Mouse (Mus musculus): ENCODE data around the gene Med21.

Gene Med21

GRCm38 (mm10) chr6:146678136-146679070 lies 36.1 kb downstream of the Med21 start:
- no peak for DNase-seq (ENCODE audit: low spot score)

DNA sequence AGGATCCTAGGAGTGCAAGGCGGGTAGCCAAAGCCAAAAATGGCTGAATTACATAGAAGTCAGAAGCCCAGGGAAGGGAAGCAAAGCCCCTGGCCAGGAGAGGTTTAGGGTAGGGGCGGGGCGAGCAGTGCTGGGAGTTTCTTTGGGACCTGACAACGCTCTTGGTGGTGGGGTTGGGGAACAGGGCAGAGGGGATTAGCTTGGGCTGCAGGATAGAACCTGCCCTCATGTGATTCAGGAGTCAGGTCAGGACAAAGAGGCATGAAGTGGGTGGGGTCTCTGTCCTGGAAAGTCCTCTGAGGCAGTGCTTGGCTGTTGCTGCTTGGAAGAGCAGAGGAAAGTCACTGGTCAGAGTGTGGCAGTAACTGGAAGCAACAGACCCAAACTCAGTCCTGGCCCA lies 41.5 kb downstream of the Med21 start:
- DNase-seq (ENCODE audit: low spot score) = no peak

GRCm38 (mm10) chr6:146685781-146686308 lies 43.5 kb downstream of the Med21 start:
- DNase-seq (ENCODE audit: low spot score) = peak; percentile 42

- DNase-seq (ENCODE audit: low spot score) = no peak
These were observed 44.3 kb downstream of the Med21 start for GRCm38 (mm10) chr6:146686463-146687196.

DNA sequence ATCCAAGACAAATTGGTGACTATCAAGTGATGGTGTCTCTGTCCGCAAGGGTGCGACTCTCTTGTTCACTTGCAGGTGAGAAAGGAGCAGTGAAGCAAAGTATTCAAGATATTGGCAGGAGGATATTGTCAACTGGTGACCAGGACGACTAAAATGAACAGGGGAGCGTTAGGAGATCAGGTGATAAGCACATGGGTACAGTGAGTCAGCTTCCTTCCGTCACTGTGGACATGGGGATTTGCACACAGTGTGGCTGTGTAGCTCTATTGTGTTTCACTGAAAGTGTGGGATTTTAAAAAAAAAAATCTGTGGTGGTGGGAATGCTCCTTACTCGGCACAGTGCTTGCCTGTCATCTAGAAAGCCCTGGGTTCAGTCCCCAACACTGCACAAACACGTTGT lies 45.7 kb downstream of the Med21 start:
- DNase-seq (ENCODE audit: low spot score) = no peak

- DNase-seq (ENCODE audit: low spot score) = no peak
These were observed 46.5 kb downstream of the Med21 start for GRCm38 (mm10) chr6:146688861-146689260.

GRCm38 (mm10) chr6:146697767-146698166 lies 55.4 kb downstream of the Med21 start:
- no peak for DNase-seq (ENCODE audit: low spot score)

DNA sequence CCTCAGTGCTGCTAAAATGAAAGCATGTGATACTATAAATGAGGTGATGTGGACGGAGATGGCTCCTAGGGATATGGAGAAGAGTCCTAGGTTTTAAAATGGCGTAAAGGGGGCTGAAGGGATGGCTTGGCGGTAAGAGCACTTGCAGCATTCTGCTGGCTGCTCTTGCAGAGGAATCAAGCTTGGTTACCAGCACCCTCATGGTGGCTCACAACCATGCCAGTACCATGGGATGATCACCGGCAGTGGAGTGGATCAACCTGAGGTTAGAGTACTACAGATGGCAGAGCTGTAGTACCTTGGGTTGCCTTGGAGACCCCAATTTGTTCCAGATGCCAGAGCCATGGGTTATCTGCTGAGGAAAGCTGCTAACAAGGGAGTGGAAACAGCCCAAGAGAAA lies 56.0 kb downstream of the Med21 start:
- no peak for DNase-seq (ENCODE audit: low spot score)

Measured in urinary bladder, postnatal 25 days (tissue).